Mouse (Mus musculus) hindbrain, embryonic 10.5 days (tissue): ENCODE data around the gene Cep83. TPM values are rescaled to one million over a fixed set of nuclear protein-coding genes. Genes with fewer than 3 reads are reported as not detected.
A peak's percentile ranks its signal among the peaks of the same experiment; 100 is the strongest.

Experiments used
- DNase-seq: peaks from one replicate; pipeline ENCODE4 v3.0.0-alpha.2; 2017; ENCODE audit warnings: low spot score
- H3K27ac ChIP-seq: fragments of 300-500 bp; sonication (generic); 2 replicates; pipeline ENCODE4 v1.5.1; 2016; ENCODE audit warnings: mild to moderate bottlenecking, moderate library complexity
- H3K27me3 ChIP-seq: fragments of 300-500 bp; sonication (generic); 2 replicates; pipeline ENCODE4 v1.6.1; 2016; ENCODE audit warnings: mild to moderate bottlenecking; ENCODE audit not compliant: poor library complexity, insufficient read depth, severe bottlenecking
- H3K36me3 ChIP-seq: fragments of 300-500 bp; sonication (generic); 2 replicates; pipeline ENCODE4 v1.6.1; 2016; ENCODE audit warnings: mild to moderate bottlenecking, moderate library complexity
- H3K4me1 ChIP-seq: fragments of 300-500 bp; sonication (generic); replicated peaks from 2 replicates; pipeline ENCODE4 v1.6.1; 2016; ENCODE audit warnings: mild to moderate bottlenecking
- H3K4me3 ChIP-seq: fragments of 300-500 bp; sonication (generic); 2 replicates; pipeline ENCODE4 v1.5.1; 2016; ENCODE audit warnings: mild to moderate bottlenecking, moderate library complexity
- H3K9me3 ChIP-seq: fragments of 300-500 bp; sonication (generic); 2 replicates; pipeline ENCODE4 v1.6.1; 2016; ENCODE audit warnings: mild to moderate bottlenecking, moderate library complexity
- WGBS: fragments of 180-500 bp; shearing (Covaris S2); methylation state at CpG from one replicate; pipeline ENCODE4 v1.1.7; 2016; 5-methylcytosine and 5-hydroxymethylcytosine counted together
- polyA plus RNA-seq: library from polyadenylated mRNA; unstranded; fragments of >200 nt; fragmentation: Nextera tagmentation; extraction: Ambion mirVana; gene quantifications from 2 replicates; pipeline ENCODE4 v1.2.1, GENCODE M21; 2016

Cep83 gene
- polyA plus RNA-seq, 1 experiment from 2014 or later, result 14.4 TPM

DNA sequence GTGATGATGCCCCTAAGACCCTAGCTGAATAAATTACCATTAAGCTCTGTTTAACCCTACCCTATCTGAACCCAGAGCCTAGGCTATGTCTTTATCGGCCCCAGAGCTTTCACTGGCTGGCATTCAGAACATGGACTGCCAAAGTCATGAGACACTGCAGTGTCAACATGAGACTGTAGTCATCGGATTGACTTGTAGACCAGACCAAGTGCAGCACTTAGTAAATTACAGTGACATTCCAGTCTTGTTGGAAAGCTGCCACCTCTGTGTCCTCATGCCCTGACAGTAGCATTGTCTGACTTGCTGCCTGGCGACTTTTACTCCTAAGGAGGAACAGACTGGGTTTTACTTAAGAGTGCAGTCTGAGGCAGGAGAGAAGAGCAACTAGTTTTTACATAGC is 100.8 kb downstream of the Cep83 start:
- Histone ChIP-seq H3K9me3 (no peaks in the 10 kb centered on the region), H3K27me3 (no peaks in the 10 kb centered on the region), H3K36me3 (peaks cover 53% of the 10 kb centered on the region), H3K4me3 (no peak overlapping the region), H3K27ac (no peak overlapping the region), H3K4me1 (no peaks in the 10 kb centered on the region)
- 81% methylated on average over 3 of the region's 3 CpGs for WGBS
- DNase-seq, result no peak

DNA sequence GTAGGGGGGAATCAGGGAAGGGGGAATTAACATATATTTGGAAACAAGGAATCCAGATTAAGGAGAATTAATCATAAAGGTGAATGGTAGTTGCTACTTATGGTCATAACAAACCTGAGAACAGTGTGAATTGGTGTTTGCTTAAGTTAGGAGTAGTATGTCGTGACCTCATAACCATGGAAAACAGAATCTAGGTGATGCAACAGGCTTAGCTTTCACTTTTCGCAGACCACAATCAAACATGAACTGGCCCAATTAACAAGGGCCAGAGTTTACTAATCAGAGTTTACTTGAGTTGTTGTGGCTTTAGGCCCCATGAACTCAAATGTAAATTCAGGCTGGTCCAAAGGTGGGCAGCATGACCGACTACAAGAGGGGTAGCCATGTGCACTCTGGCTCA is 105.5 kb downstream of the Cep83 start:
- WGBS, result 93% methylated on average over 3 of the region's 3 CpGs
- Histone ChIP-seq H3K9me3 (no peaks in the 10 kb centered on the region), H3K36me3 (peaks cover 74% of the 10 kb centered on the region), H3K27ac (no peak overlapping the region), H3K4me3 (no peak overlapping the region), H3K27me3 (no peaks in the 10 kb centered on the region), H3K4me1 (no peaks in the 10 kb centered on the region)
- DNase-seq, result no peak

GRCm38 (mm10) chr10:94794666-94795244 is 106.3 kb downstream of the Cep83 start:
- WGBS, result 94% methylated on average over 5 of the region's 5 CpGs
- no peaks in the 10 kb centered on the region for H3K9me3 ChIP-seq
- H3K27ac ChIP-seq, result no peak overlapping the region
- DNase-seq, result no peak
- H3K36me3 ChIP-seq, result peaks cover 72% of the 10 kb centered on the region
- no peaks in the 10 kb centered on the region for H3K27me3 ChIP-seq
- H3K4me1 ChIP-seq, result 0 out of 2 replicates have a peak, but pooled peaks cover 3% of the 10 kb centered on the region
- H3K4me3 ChIP-seq, result no peak overlapping the region

- 87% methylated on average over 5 of the region's 5 CpGs for WGBS
- no peaks in the 10 kb centered on the region for H3K27me3 ChIP-seq
- H3K9me3 ChIP-seq, result no peaks in the 10 kb centered on the region
- H3K27ac ChIP-seq, result no peak overlapping the region
- peaks cover 52% of the 10 kb centered on the region for H3K36me3 ChIP-seq
- no peak overlapping the region for H3K4me3 ChIP-seq
- DNase-seq, result no peak
- H3K4me1 ChIP-seq, result 0 out of 2 replicates have a peak, but pooled peaks cover 3% of the 10 kb centered on the region
These were observed 109.7 kb downstream of the Cep83 start for GRCm38 (mm10) chr10:94798128-94798527.

DNA sequence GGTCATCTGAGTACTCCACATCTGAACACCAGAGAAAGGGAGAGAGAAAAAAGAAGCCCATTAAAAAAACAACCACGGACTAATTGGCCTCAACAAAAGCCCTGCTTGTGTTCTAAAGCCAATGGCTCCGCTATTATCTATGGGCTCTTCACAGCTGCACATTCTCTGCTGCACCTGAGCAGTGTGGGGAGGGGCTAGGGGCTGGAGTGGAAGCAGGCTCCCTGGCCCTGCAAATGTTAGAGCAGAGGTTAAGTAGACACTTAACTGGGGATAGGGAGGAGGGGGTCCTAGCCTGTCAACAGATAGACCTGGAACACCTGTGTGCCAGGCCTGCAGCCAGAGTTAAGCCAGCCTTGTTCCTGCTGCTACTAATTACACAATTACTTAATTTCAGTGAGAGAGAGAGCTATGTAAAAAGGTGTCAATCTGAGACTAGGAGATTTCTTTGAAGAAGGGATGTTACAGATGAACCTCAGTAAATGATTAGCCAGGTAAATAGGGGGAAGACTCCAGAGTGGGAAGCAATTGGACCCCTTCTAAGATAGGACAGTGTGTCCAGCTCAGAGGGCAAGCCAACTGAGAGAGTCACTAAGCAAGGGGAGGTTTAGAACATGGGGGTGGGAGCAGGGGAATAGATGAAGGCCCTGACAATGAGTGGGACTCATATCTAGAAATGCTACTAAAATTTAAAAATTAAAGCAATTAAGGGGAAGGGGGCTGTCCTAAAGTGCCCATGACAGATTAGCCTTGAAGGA is 111.2 kb downstream of the Cep83 start:
- H3K4me3 ChIP-seq, result no peak overlapping the region
- WGBS, result 32% methylated on average over 2 of the region's 2 CpGs
- no peak for DNase-seq
- 0 out of 2 replicates have a peak, but pooled peaks cover 3% of the 10 kb centered on the region for H3K4me1 ChIP-seq
- no peaks in the 10 kb centered on the region for H3K9me3 ChIP-seq
- peaks cover 41% of the 10 kb centered on the region for H3K36me3 ChIP-seq
- H3K27ac ChIP-seq, result no peak overlapping the region
- no peaks in the 10 kb centered on the region for H3K27me3 ChIP-seq

GRCm38 (mm10) chr10:94800677-94801354 is 112.4 kb downstream of the Cep83 start:
- Histone ChIP-seq H3K27ac (no peak overlapping the region), H3K27me3 (no peaks in the 10 kb centered on the region), H3K9me3 (no peaks in the 10 kb centered on the region), H3K4me3 (no peak overlapping the region), H3K36me3 (peaks cover 32% of the 10 kb centered on the region), H3K4me1 (0 out of 2 replicates have a peak, but pooled peaks cover 3% of the 10 kb centered on the region)
- WGBS, result 88% methylated on average over 7 of the region's 7 CpGs
- no peak for DNase-seq

- no peak overlapping the region for H3K4me3 ChIP-seq
- H3K27me3 ChIP-seq, result no peaks in the 10 kb centered on the region; the same call in 1 of the 2 replicates
- DNase-seq, result no peak
- H3K27ac ChIP-seq, result no peak overlapping the region
- H3K4me1 ChIP-seq, result peaks cover 7% of the 10 kb centered on the region; the same call in 1 of the 2 replicates
- WGBS, result 86% methylated on average over 10 of the region's 10 CpGs
- 0 out of 2 replicates have a peak, but pooled peaks cover 4% of the 10 kb centered on the region for H3K36me3 ChIP-seq
- no peaks in the 10 kb centered on the region for H3K9me3 ChIP-seq
These were observed 115.8 kb downstream of the Cep83 start for GRCm38 (mm10) chr10:94804029-94804908.

- H3K36me3 ChIP-seq, result no peaks in the 10 kb centered on the region
- H3K4me3 ChIP-seq, result no peak overlapping the region
- DNase-seq, result no peak
- no peaks in the 10 kb centered on the region; the same call in 1 of the 2 replicates for H3K27me3 ChIP-seq
- 90% methylated on average over 1 of the region's 1 CpGs for WGBS
- no peaks in the 10 kb centered on the region for H3K9me3 ChIP-seq
- no peak overlapping the region for H3K27ac ChIP-seq
- H3K4me1 ChIP-seq, result peaks cover 9% of the 10 kb centered on the region; the same call in 1 of the 2 replicates
These were observed 116.4 kb downstream of the Cep83 start for GRCm38 (mm10) chr10:94804909-94805220.

DNA sequence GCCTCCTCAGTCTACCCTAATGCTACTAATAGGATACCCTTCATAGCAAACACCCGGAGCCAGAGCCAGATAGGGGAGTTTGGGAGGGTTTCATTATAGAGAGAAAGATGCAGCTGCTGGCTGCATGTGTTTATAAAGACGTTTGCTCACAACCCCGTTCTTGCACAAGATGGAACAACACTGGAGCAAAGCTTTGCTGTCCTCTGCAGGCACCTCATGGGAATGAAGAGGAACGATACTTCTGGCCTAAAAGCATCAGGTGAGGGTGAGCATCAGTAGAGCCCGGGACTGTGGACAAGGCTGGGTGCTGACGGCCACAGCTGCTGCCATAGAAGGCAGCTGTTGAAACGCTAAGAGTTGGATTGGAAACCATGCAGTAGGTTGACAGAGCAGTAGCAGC is 118.9 kb downstream of the Cep83 start:
- DNase-seq, result no peak

DNA sequence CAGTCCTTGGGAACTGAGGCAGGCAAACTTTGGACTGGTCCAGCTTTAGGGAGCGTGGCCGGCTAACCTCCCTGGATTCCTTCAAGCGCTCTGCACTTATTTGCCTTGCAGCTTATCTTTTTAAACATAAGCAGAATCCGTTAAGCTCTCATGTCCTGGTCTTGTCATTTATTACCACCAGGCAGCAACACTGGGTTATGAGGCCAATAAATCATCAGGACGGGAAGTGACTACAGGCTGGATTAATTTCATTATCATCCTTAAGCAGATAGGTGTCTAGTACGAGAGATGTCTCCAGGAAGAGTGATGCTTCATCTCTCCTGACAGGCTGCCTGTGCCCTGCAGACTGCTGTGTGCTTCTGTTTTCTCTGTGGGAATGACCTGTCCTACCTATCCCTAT is 119.8 kb downstream of the Cep83 start:
- WGBS, result 86% methylated on average over 6 of the region's 6 CpGs
- H3K4me3 ChIP-seq, result no peak overlapping the region
- peaks cover 22% of the 10 kb centered on the region for H3K4me1 ChIP-seq
- no peak overlapping the region for H3K27ac ChIP-seq
- no peaks in the 10 kb centered on the region for H3K9me3 ChIP-seq
- H3K27me3 ChIP-seq, result no peaks in the 10 kb centered on the region; the same call in 1 of the 2 replicates
- H3K36me3 ChIP-seq, result no peaks in the 10 kb centered on the region
- no peak for DNase-seq

More for the DNA sequence above, 118.9 kb downstream of the Cep83 start:
- Histone ChIP-seq H3K4me1 (peaks cover 18% of the 10 kb centered on the region), H3K4me3 (no peak overlapping the region), H3K36me3 (no peaks in the 10 kb centered on the region), H3K27me3 (no peaks in the 10 kb centered on the region; the same call in 1 of the 2 replicates), H3K9me3 (no peaks in the 10 kb centered on the region), H3K27ac (no peak overlapping the region)
- WGBS, result 80% methylated on average over 7 of the region's 7 CpGs

- Histone ChIP-seq H3K4me1 (peaks cover 24% of the 10 kb centered on the region), H3K27me3 (no peaks in the 10 kb centered on the region; the same call in 1 of the 2 replicates), H3K9me3 (no peaks in the 10 kb centered on the region), H3K36me3 (no peaks in the 10 kb centered on the region), H3K27ac (no peak overlapping the region), H3K4me3 (no peak overlapping the region)
- peak; percentile 23 for DNase-seq
- 46% methylated on average over 7 of the region's 7 CpGs for WGBS
These were observed 121.6 kb downstream of the Cep83 start for GRCm38 (mm10) chr10:94809946-94810472.
